Mouse (Mus musculus) hindbrain, postnatal 0 days (tissue): Measurements from ENCODE around the gene Zfp27. TPM values are rescaled to one million over a fixed set of nuclear protein-coding genes. Genes with fewer than 3 reads are reported as not detected.

Experiments used
- ATAC-seq: fragments of 200-750 bp; cut with Nextera tagmentation; 2 replicates; pipeline ENCODE4 v1.8.0; 2017; ENCODE audit warnings: mild to moderate bottlenecking, moderate TSS enrichment, moderate library complexity
- DNase-seq: peaks from one replicate; pipeline ENCODE4 v3.0.0-alpha.2; 2015; ENCODE audit warnings: low spot score
- H3K27ac ChIP-seq: fragments of 300-500 bp; sonication (generic); 2 replicates; pipeline ENCODE4 v1.5.1; 2014; ENCODE audit warnings: mild to moderate bottlenecking
- H3K27me3 ChIP-seq: fragments of 300-500 bp; sonication (generic); 2 replicates; pipeline ENCODE4 v1.6.1; 2014; ENCODE audit warnings: low read length, mixed read lengths; ENCODE audit not compliant: insufficient read depth
- H3K36me3 ChIP-seq: fragments of 300-500 bp; sonication (generic); 2 replicates; pipeline ENCODE4 v1.6.1; 2014; ENCODE audit warnings: low read length, mixed read lengths; ENCODE audit not compliant: insufficient read depth
- H3K4me1 ChIP-seq: fragments of 300-500 bp; sonication (generic); 2 replicates; pipeline ENCODE4 v1.6.1; 2014; ENCODE audit warnings: antibody characterized with exemption, low read length, mixed read lengths; ENCODE audit not compliant: insufficient read depth
- H3K4me2 ChIP-seq: fragments of 300-500 bp; sonication (generic); 2 replicates; pipeline ENCODE4 v1.6.1; 2014; ENCODE audit warnings: low read depth, mild to moderate bottlenecking, low read length, moderate library complexity, mixed read lengths
- H3K4me3 ChIP-seq: fragments of 300-500 bp; sonication (generic); 2 replicates; pipeline ENCODE4 v1.5.1; 2014; ENCODE audit warnings: low read length
- H3K9ac ChIP-seq: fragments of 300-500 bp; sonication (generic); replicated peaks from 2 replicates; pipeline ENCODE4 v1.6.1; 2014; ENCODE audit warnings: mild to moderate bottlenecking, low read length, moderate library complexity, mixed read lengths
- H3K9me3 ChIP-seq: fragments of 300-500 bp; sonication (generic); 2 replicates; pipeline ENCODE4 v1.6.1; 2016; ENCODE audit warnings: low read length, mixed read lengths
- CTCF ChIP-seq: IDR thresholded peaks from 2 replicates; pipeline ENCODE4 v1.5.1; 2016; ENCODE audit warnings: antibody characterized with exemption, control low read depth, low read depth
- WGBS: fragments of 180-500 bp; shearing (Covaris S2); extraction: QIAGEN DNeasy Blood & Tissue Kit; methylation state at CpG from one replicate; pipeline ENCODE4 v1.1.7; 2014; 5-methylcytosine and 5-hydroxymethylcytosine counted together
- polyA plus RNA-seq: library from polyadenylated mRNA; unstranded; fragments of >200 nt; fragmentation: Nextera tagmentation; extraction: Ambion mirVana; gene quantifications from 2 replicates; pipeline ENCODE4 v1.2.1, GENCODE M21; 2015
- total RNA-seq: library from RNA; depleted of rRNA; stranded (reverse); fragments of >200 nt; gene quantifications from 2 replicates; pipeline ENCODE4 v1.2.3, GENCODE M21; 2014

Zfp27 gene
- total and polyA plus RNA-seq, 2 experiments from 2014 or later = 6.9 to 16.8 TPM

DNA sequence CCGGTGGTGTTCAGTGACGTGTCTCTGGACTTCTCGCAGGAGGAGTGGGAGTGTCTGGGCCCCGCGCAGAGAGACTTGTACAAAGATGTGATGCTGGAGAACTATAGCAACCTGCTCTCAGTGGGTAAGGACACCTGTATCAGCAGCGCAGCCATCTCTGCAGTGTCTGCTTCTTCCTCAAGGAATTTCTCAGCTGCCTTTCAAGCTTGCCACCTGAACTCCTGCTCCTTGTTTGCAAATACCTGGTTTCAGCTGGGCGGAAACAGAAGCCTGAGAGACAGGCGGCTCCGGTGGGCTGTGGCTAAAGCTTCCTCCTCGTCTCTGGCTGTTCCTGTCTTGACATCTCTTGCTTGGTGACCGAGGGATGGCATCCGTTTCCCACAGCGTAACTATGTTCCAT, 5.8 kb upstream of the Zfp27 start:
- Histone ChIP-seq H3K36me3 (peaks cover 38% of the 10 kb centered on the region), H3K27ac (no peak overlapping the region), H3K4me2 (no peak overlapping the region), H3K9ac (no peak overlapping the region), H3K4me1 (no peaks in the 10 kb centered on the region; the same call in 1 of the 2 replicates), H3K9me3 (no peaks in the 10 kb centered on the region), H3K4me3 (no peak overlapping the region), H3K27me3 (no peaks in the 10 kb centered on the region)
- 90% methylated on average over 13 of the region's 13 CpGs for WGBS
- ATAC-seq (no peak), DNase-seq (no peak)
- no peak for TF ChIP-seq CTCF

- Histone ChIP-seq H3K36me3 (peaks cover 31% of the 10 kb centered on the region), H3K27me3 (no peaks in the 10 kb centered on the region), H3K4me1 (no peaks in the 10 kb centered on the region; the same call in 1 of the 2 replicates), H3K27ac (no peak overlapping the region), H3K4me2 (no peak overlapping the region), H3K9ac (no peak overlapping the region), H3K9me3 (no peaks in the 10 kb centered on the region), H3K4me3 (no peak overlapping the region)
- DNase-seq (peak; percentile 41), ATAC-seq (no peak)
- no peak for TF ChIP-seq CTCF
- 48% methylated on average over 2 of the region's 2 CpGs for WGBS
These were observed 3.9 kb upstream of the Zfp27 start for GRCm38 (mm10) chr7:29910252-29910651.

GRCm38 (mm10) chr7:29908130-29908950, 2.0 kb upstream of the Zfp27 start, which contains the start of gene Zfp383:
Gene Zfp383 (plus strand): TSS chr7:29908223.
- H3K36me3 ChIP-seq = peaks cover 11% of the 10 kb centered on the region
- ATAC-seq (peak; percentile 85), DNase-seq (peak; percentile 94)
- peak within 1 kb of the TSS; percentile 90 for H3K27ac ChIP-seq
- H3K4me2 ChIP-seq = peak within 1 kb of the TSS; percentile 64
- no peaks in the 10 kb centered on the region; the same call in 1 of the 2 replicates for H3K4me1 ChIP-seq
- WGBS = under 1% methylated on average over 33 of the region's 33 CpGs
- H3K27me3 ChIP-seq = no peaks in the 10 kb centered on the region
- H3K9ac ChIP-seq = peak within 1 kb of the TSS; percentile 63
- no peaks in the 10 kb centered on the region for H3K9me3 ChIP-seq
- peak within 1 kb of the TSS; percentile 65 for H3K4me3 ChIP-seq
- no peak for TF ChIP-seq CTCF

GRCm38 (mm10) chr7:29907206-29907605, 834 bp upstream of the Zfp27 start:
- H3K27ac ChIP-seq = peak overlapping the region; percentile 90; the same call in 1 of the 2 replicates
- DNase-seq (no peak), ATAC-seq (no peak)
- no peak overlapping the region for H3K4me3 ChIP-seq
- TF ChIP-seq CTCF = no peak
- H3K4me1 ChIP-seq = no peaks in the 10 kb centered on the region; the same call in 1 of the 2 replicates
- H3K9ac ChIP-seq = no peak overlapping the region
- no peaks in the 10 kb centered on the region for H3K27me3 ChIP-seq
- no peaks in the 10 kb centered on the region for H3K9me3 ChIP-seq
- H3K36me3 ChIP-seq = peaks cover 7% of the 10 kb centered on the region
- H3K4me2 ChIP-seq = peak overlapping the region; percentile 59; the same call in 1 of the 2 replicates
- 91% methylated on average over 5 of the region's 5 CpGs for WGBS

GRCm38 (mm10) chr7:29906682-29907058, 298 bp upstream of the Zfp27 start:
- peaks cover 4% of the 10 kb centered on the region; the same call in 1 of the 2 replicates for H3K36me3 ChIP-seq
- H3K9me3 ChIP-seq = no peaks in the 10 kb centered on the region
- no peaks in the 10 kb centered on the region for H3K27me3 ChIP-seq
- ATAC-seq (no peak; the same call in 1 of the 2 replicates), DNase-seq (no peak)
- H3K9ac ChIP-seq = peak overlapping the region; percentile 53; the same call in 1 of the 2 replicates
- peak overlapping the region; percentile 59 for H3K4me2 ChIP-seq
- no peak for TF ChIP-seq CTCF
- H3K4me1 ChIP-seq = no peaks in the 10 kb centered on the region; the same call in 1 of the 2 replicates
- H3K27ac ChIP-seq = peak overlapping the region; percentile 90
- peak overlapping the region; percentile 63 for H3K4me3 ChIP-seq
- 12% methylated on average over 8 of the region's 8 CpGs for WGBS

DNA sequence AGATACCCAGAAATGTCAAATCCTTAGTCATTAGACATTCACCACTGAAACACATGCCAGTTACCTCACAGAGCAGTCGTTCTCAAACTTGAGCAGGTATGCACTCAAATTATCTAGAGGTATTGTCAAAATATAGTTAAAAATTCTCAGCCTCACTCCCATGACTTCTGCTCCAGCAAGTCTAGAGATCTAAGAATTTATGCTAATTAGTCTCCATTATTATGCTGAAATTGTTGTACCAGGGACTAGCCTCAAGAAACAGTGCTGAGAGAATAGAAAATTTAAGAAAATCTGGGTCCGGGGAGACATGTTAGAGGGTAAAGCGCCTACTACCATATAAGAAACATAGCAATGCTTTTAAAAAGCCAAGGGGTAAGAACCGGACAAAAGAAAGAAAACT, 2.3 kb downstream of the Zfp27 start:
- Histone ChIP-seq H3K9ac (no peak overlapping the region), H3K4me3 (no peak overlapping the region), H3K4me2 (no peak overlapping the region), H3K27me3 (no peaks in the 10 kb centered on the region), H3K4me1 (no peaks in the 10 kb centered on the region; the same call in 1 of the 2 replicates), H3K27ac (no peak overlapping the region), H3K36me3 (peaks cover 14% of the 10 kb centered on the region), H3K9me3 (no peaks in the 10 kb centered on the region)
- ATAC-seq = no peak
- no peak for TF ChIP-seq CTCF
- DNase-seq = no peak
- WGBS = 94% methylated on average over 4 of the region's 4 CpGs

GRCm38 (mm10) chr7:29898351-29898750, 8.0 kb downstream of the Zfp27 start:
- peaks cover 65% of the 10 kb centered on the region for H3K36me3 ChIP-seq
- no peak overlapping the region for H3K27ac ChIP-seq
- no peak overlapping the region for H3K9ac ChIP-seq
- H3K9me3 ChIP-seq = peaks cover 27% of the 10 kb centered on the region
- ATAC-seq (no peak), DNase-seq (no peak)
- no peaks in the 10 kb centered on the region for H3K4me1 ChIP-seq
- H3K4me2 ChIP-seq = no peak overlapping the region
- H3K27me3 ChIP-seq = no peaks in the 10 kb centered on the region
- no peak for TF ChIP-seq CTCF
- 89% methylated on average over 4 of the region's 4 CpGs for WGBS
- no peak overlapping the region for H3K4me3 ChIP-seq
